Mouse (Mus musculus): ENCODE data around the gene Tedc2.
A peak's percentile ranks its signal among the peaks of the same experiment; 100 is the strongest.

Tedc2 gene

DNA sequence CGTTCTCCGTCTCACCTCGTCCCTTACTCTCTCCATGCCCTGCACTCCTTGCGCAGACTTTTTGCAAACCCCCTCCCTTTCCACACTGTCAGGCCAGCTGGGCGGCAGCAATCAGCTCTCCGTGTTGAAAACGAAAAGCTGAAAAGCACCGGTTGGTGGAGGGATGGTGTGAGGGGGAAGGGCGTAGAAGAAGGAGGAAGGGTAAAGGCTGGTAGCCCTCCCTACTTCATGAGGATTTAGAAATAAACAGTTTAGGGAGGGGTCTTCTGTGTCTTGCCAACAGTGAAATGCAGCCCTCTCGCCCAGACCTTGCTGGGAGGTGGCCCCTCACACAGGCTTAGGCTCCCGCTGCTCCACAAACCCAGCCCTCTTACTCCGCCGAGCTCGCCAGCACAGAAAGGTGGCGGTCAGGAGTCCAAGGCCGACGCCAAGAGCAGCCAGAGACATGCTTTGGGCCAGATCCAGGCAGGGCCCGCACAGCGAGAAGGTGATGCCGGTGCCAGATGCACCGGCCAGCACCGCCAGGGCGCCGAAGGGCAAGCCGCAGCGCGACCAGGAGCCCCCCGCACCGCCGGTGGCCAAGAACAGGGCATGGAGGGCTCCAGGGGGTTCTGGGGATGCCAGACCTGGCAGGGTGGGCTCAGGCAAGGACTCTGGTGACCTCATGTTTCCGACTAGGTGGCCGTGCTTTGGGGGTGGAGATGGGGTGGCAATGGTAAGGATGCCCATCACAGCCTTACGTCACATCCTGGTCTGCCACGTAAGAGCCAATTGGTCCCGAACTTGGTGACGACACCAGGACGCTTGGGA is 8.8 kb downstream of the Tedc2 start:
- peak; percentile 92 for DNase-seq

- DNase-seq = no peak
Measured at GRCm38 (mm10) chr17:24210591-24210990, 10.1 kb downstream of the Tedc2 start.

GRCm38 (mm10) chr17:24209916-24210240 is 10.8 kb downstream of the Tedc2 start:
- DNase-seq = no peak

GRCm38 (mm10) chr17:24209043-24209915 is 11.4 kb downstream of the Tedc2 start, which contains the start of gene Ntn3:
TSS of gene Ntn3 (minus strand) at chr17:24209531.
- DNase-seq = peak; percentile 65

- DNase-seq = no peak
Measured at GRCm38 (mm10) chr17:24208641-24209042, 12.0 kb downstream of the Tedc2 start.

DNA sequence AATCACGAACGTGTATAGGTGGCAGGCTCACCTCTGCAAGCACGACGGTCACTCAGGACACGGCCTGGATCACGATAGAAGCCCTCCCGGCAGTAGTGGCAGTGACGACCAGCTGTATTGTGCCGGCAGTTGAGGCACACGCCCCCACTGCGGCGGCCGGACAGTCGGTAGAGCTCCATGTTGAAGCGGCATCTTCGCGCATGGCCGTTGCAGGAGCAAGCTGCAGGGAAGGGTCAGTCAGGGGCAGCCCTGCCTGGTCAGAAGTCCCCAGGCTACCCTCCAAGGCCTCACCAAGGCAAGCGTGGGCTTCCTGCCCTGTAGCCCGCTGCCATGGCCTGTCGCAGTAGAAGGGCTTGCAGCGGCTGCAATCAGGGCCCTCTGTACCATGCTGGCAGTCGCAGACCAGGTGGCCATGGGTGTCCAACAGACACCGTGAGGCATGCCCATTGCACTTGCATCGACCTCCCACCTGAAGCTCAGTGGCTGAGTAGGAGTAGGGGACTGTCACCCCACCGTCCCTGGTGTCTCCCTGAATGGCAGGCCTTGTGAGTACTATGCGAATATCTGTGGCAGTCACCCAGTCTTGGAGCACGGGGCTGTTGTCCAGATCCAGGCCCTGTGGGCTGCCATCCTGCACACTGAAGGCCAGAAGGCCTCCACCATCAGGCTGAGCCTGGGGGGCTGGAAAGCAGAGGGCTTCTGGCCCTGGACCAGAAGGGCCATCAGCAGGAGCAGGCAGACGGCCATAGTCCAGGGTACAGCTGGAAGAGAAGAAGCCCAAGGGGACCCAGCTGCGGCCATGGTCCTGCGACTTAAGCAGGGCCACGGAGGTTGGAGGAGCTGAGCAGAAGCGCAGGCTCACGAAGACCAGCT is 12.6 kb downstream of the Tedc2 start:
- DNase-seq = no peak

DNA sequence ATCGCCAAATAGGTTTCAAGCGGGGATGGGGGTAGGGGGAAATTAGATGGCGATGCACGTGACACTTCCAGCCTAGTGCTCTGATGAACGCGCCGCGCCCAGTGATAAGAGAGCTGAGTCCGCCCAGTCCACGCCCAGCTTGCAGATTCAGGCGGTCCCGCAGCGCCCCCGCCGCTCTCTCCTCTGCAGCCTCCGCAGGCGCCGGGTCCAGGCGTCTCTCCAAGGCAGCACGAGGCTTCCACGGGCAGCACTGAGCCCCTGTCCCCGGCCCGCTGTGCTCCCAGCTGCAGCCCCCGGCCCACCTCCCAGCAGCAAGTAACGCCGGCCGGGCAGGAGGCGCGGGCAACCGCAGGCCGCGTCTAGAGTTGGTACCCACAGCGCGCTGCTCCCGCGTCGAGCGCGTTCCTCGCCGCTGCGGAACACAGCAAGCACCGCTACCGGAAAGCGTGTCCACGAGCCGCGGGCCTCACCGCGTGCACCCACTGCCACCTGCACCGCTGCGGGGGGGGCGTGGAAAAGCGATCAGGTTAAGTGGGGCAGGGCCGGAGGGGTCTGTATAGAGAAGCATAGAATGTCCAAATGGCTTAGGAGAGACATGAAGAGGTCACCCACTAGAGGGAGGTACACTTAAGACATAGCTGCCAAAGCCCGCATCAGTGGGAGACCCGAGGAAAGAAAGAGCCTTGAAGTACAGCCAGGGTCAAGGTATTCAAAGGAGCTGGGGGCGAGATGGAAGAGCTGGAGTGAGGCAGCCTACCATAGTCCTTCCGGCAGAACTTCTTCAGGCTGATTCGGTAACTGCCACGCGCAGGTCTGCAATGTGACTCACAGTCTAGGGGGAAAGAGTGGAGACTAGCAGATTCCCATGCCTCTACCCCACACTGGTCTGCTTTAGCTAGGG is 13.9 kb downstream of the Tedc2 start:
- DNase-seq = peak; percentile 86

GRCm38 (mm10) chr17:24205908-24206361 is 14.7 kb downstream of the Tedc2 start:
- DNase-seq = peak; percentile 58

GRCm38 (mm10) chr17:24205284-24205888 is 15.3 kb downstream of the Tedc2 start, which contains the start of gene Tbc1d24:
TSS of gene Tbc1d24 (minus strand) at chr17:24205562.
- DNase-seq = peak; percentile 96

- DNase-seq = no peak
Measured at GRCm38 (mm10) chr17:24204846-24205245, 15.8 kb downstream of the Tedc2 start.

GRCm38 (mm10) chr17:24203611-24204534 is 16.8 kb downstream of the Tedc2 start:
- no peak for DNase-seq

GRCm38 (mm10) chr17:24203068-24203467 is 17.6 kb downstream of the Tedc2 start:
- no peak for DNase-seq

- no peak for DNase-seq
Measured at GRCm38 (mm10) chr17:24201092-24201491, 19.6 kb downstream of the Tedc2 start.

- no peak for DNase-seq
Measured at GRCm38 (mm10) chr17:24199741-24200140, 20.9 kb downstream of the Tedc2 start.

DNA sequence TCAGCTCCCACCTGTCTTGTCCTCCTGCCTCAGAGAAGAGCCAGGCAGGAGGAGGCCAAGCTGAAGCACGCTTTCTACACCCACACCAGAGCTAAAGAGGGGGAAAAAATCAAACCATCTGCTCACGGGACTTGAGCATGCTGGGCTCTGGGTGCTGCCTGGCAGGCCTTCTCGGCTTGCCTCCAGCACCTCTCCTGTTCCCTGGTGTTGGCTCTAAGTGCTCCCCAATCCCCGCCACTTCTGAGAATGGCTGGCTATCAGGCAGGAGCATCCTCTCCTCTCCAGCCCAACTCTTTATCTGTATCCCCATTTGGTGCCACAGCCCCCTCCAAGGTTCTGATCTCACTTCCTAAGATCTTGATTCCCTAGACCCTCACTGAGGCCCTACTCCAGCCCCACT is 21.4 kb downstream of the Tedc2 start:
- DNase-seq = peak; percentile 86

GRCm38 (mm10) chr17:24197032-24197824 is 23.4 kb downstream of the Tedc2 start:
- peak; percentile 67 for DNase-seq

- DNase-seq = no peak
Measured at GRCm38 (mm10) chr17:24195349-24195748, 25.3 kb downstream of the Tedc2 start.

- DNase-seq = no peak
Measured at GRCm38 (mm10) chr17:24193769-24194168, 26.9 kb downstream of the Tedc2 start.

- no peak for DNase-seq
Measured at GRCm38 (mm10) chr17:24193268-24193667, 27.4 kb downstream of the Tedc2 start.
